Mouse (Mus musculus): ENCODE measurements around the gene Rere.
A peak's percentile ranks its signal among the peaks of the same experiment; 100 is the strongest.
"Not testable (repeated sequence)": the region's sequence is repeated elsewhere in the genome, so short reads cannot be mapped to it uniquely, and the experiment has no call there.

Rere gene

GRCm38 (mm10) chr4:150472751-150473436 is 191.4 kb downstream of the Rere start:
- no peak for DNase-seq

- no peak for DNase-seq
Measured at GRCm38 (mm10) chr4:150473437-150474070, 192.1 kb downstream of the Rere start.

GRCm38 (mm10) chr4:150474086-150474485 is 192.6 kb downstream of the Rere start:
- DNase-seq, result peak; percentile 50

GRCm38 (mm10) chr4:150476258-150476657 is 194.8 kb downstream of the Rere start:
- no peak for DNase-seq

- DNase-seq, result no peak
Measured at GRCm38 (mm10) chr4:150478006-150478405, 196.6 kb downstream of the Rere start.

- DNase-seq, result not testable (repeated sequence)
Measured at GRCm38 (mm10) chr4:150483081-150483480, 201.6 kb downstream of the Rere start.

GRCm38 (mm10) chr4:150486097-150486496 is 204.7 kb downstream of the Rere start:
- DNase-seq, result no peak

GRCm38 (mm10) chr4:150487109-150487508 is 205.7 kb downstream of the Rere start:
- DNase-seq, result no peak

GRCm38 (mm10) chr4:150488096-150488748 is 206.8 kb downstream of the Rere start:
- peak; percentile 46 for DNase-seq

GRCm38 (mm10) chr4:150488767-150489166 is 207.3 kb downstream of the Rere start:
- no peak for DNase-seq

GRCm38 (mm10) chr4:150490050-150490449 is 208.6 kb downstream of the Rere start:
- no peak for DNase-seq

GRCm38 (mm10) chr4:150491710-150492109 is 210.3 kb downstream of the Rere start:
- DNase-seq, result no peak

- DNase-seq, result no peak
Measured at GRCm38 (mm10) chr4:150493258-150493937, 212.0 kb downstream of the Rere start.

GRCm38 (mm10) chr4:150493938-150494330 is 212.5 kb downstream of the Rere start:
- not testable (repeated sequence) for DNase-seq

- DNase-seq, result no peak
Measured at GRCm38 (mm10) chr4:150495568-150495967, 214.1 kb downstream of the Rere start.

- DNase-seq, result no peak
Measured at GRCm38 (mm10) chr4:150504304-150505021, 223.0 kb downstream of the Rere start.

- no peak for DNase-seq
Measured at GRCm38 (mm10) chr4:150509026-150509712, 227.7 kb downstream of the Rere start.

GRCm38 (mm10) chr4:150510036-150510435 is 228.6 kb downstream of the Rere start:
- no peak for DNase-seq

GRCm38 (mm10) chr4:150513387-150513786 is 231.9 kb downstream of the Rere start:
- not testable (repeated sequence) for DNase-seq

- no peak for DNase-seq
Measured at GRCm38 (mm10) chr4:150516201-150516600, 234.8 kb downstream of the Rere start.

- no peak for DNase-seq
Measured at GRCm38 (mm10) chr4:150517381-150517780, 235.9 kb downstream of the Rere start.

- no peak for DNase-seq
Measured at GRCm38 (mm10) chr4:150518826-150519225, 237.4 kb downstream of the Rere start.
